Mouse (Mus musculus) midbrain, embryonic 10.5 days (tissue): ENCODE measurements around the gene Gpr35. TPM values are rescaled to one million over a fixed set of nuclear protein-coding genes. Genes with fewer than 3 reads are reported as not detected.

ENCODE experiments used
- DNase-seq: peaks from one replicate; pipeline ENCODE4 v3.0.0-alpha.2; 2017; ENCODE audit warnings: low spot score
- H3K27ac ChIP-seq: fragments of 300-500 bp; sonication (generic); replicated peaks from 2 replicates; pipeline ENCODE4 v1.5.1; 2016; ENCODE audit warnings: mild to moderate bottlenecking
- H3K27me3 ChIP-seq: fragments of 300-500 bp; sonication (generic); 2 replicates; pipeline ENCODE4 v1.6.1; 2016; ENCODE audit warnings: low read depth, mild to moderate bottlenecking; ENCODE audit not compliant: poor library complexity, severe bottlenecking
- H3K36me3 ChIP-seq: fragments of 300-500 bp; sonication (generic); 2 replicates; pipeline ENCODE4 v1.6.1; 2016; ENCODE audit warnings: mild to moderate bottlenecking, moderate library complexity
- H3K4me1 ChIP-seq: fragments of 300-500 bp; sonication (generic); 2 replicates; pipeline ENCODE4 v1.6.1; 2016
- H3K4me3 ChIP-seq: fragments of 300-500 bp; sonication (generic); 2 replicates; pipeline ENCODE4 v1.5.1; 2016; ENCODE audit warnings: mild to moderate bottlenecking, moderate library complexity
- H3K9me3 ChIP-seq: fragments of 300-500 bp; sonication (generic); replicated peaks from 2 replicates; pipeline ENCODE4 v1.6.1; 2016; ENCODE audit warnings: mild to moderate bottlenecking
- WGBS: fragments of 180-500 bp; shearing (Covaris S2); methylation state at CpG from one replicate; pipeline ENCODE4 v1.1.7; 2016; 5-methylcytosine and 5-hydroxymethylcytosine counted together
- polyA plus RNA-seq: library from polyadenylated mRNA; unstranded; fragments of >200 nt; fragmentation: Nextera tagmentation; extraction: Ambion mirVana; gene quantifications from 2 replicates; pipeline ENCODE4 v1.2.1, GENCODE M21; 2016

Gpr35 gene
- polyA plus RNA-seq, 1 experiment from 2014 or later: 0.36 TPM

- no peaks in the 10 kb centered on the region for H3K9me3 ChIP-seq
- no peak for DNase-seq
- no peaks in the 10 kb centered on the region for H3K36me3 ChIP-seq
- no peaks in the 10 kb centered on the region for H3K27me3 ChIP-seq
- 85% methylated on average over 4 of the region's 4 CpGs for WGBS
- no peak overlapping the region for H3K4me3 ChIP-seq
- H3K4me1 ChIP-seq: no peaks in the 10 kb centered on the region
- no peak overlapping the region for H3K27ac ChIP-seq
Observed at GRCm38 (mm10) chr1:93009196-93009595, 58.5 kb downstream of the Gpr35 start.

GRCm38 (mm10) chr1:93010731-93011130, 60.1 kb downstream of the Gpr35 start:
- Histone ChIP-seq H3K4me1 (no peaks in the 10 kb centered on the region), H3K27me3 (no peaks in the 10 kb centered on the region)
- 39% methylated on average over 3 of the region's 3 CpGs for WGBS

GRCm38 (mm10) chr1:93012103-93012585, 61.5 kb downstream of the Gpr35 start:
- DNase-seq: no peak
- no peaks in the 10 kb centered on the region for H3K9me3 ChIP-seq
- 82% methylated on average over 7 of the region's 7 CpGs for WGBS
- no peaks in the 10 kb centered on the region for H3K27me3 ChIP-seq
- no peak overlapping the region for H3K4me3 ChIP-seq
- no peaks in the 10 kb centered on the region for H3K36me3 ChIP-seq
- no peak overlapping the region for H3K27ac ChIP-seq
- H3K4me1 ChIP-seq: no peaks in the 10 kb centered on the region

More at GRCm38 (mm10) chr1:93010731-93011130, 60.1 kb downstream of the Gpr35 start:
- Histone ChIP-seq H3K36me3 (no peaks in the 10 kb centered on the region), H3K9me3 (no peaks in the 10 kb centered on the region), H3K27ac (no peak overlapping the region), H3K4me3 (no peak overlapping the region)
- DNase-seq: peak; percentile 45

- H3K4me3 ChIP-seq: no peak overlapping the region
- peaks cover 12% of the 10 kb centered on the region for H3K36me3 ChIP-seq
- no peak overlapping the region for H3K27ac ChIP-seq
- no peaks in the 10 kb centered on the region for H3K4me1 ChIP-seq
- no peaks in the 10 kb centered on the region for H3K9me3 ChIP-seq
- DNase-seq: no peak
- no peaks in the 10 kb centered on the region for H3K27me3 ChIP-seq
- WGBS: 82% methylated on average over 4 of the region's 4 CpGs
Observed at GRCm38 (mm10) chr1:93013367-93013766, 62.7 kb downstream of the Gpr35 start.

GRCm38 (mm10) chr1:93014460-93014859, 63.8 kb downstream of the Gpr35 start:
- peak; percentile 73 for DNase-seq
- Histone ChIP-seq H3K36me3 (peaks cover 22% of the 10 kb centered on the region), H3K4me3 (no peak overlapping the region), H3K4me1 (no peaks in the 10 kb centered on the region), H3K27me3 (no peaks in the 10 kb centered on the region), H3K27ac (no peak overlapping the region), H3K9me3 (no peaks in the 10 kb centered on the region)

GRCm38 (mm10) chr1:93015136-93015535, 64.5 kb downstream of the Gpr35 start:
- Histone ChIP-seq H3K27me3 (no peaks in the 10 kb centered on the region), H3K4me3 (no peak overlapping the region), H3K36me3 (peaks cover 29% of the 10 kb centered on the region), H3K27ac (no peak overlapping the region), H3K9me3 (no peaks in the 10 kb centered on the region), H3K4me1 (no peaks in the 10 kb centered on the region)
- WGBS: 62% methylated on average over 2 of the region's 2 CpGs
- no peak for DNase-seq

GRCm38 (mm10) chr1:93018716-93019115, 68.1 kb downstream of the Gpr35 start:
- H3K4me3 ChIP-seq: no peak overlapping the region
- peaks cover 64% of the 10 kb centered on the region for H3K36me3 ChIP-seq
- no peaks in the 10 kb centered on the region for H3K9me3 ChIP-seq
- DNase-seq: no peak
- no peaks in the 10 kb centered on the region for H3K27me3 ChIP-seq
- 88% methylated on average over 10 of the region's 10 CpGs for WGBS
- no peaks in the 10 kb centered on the region for H3K4me1 ChIP-seq
- H3K27ac ChIP-seq: no peak overlapping the region

GRCm38 (mm10) chr1:93020602-93021001, 69.9 kb downstream of the Gpr35 start:
- H3K4me1 ChIP-seq: no peaks in the 10 kb centered on the region
- no peaks in the 10 kb centered on the region for H3K27me3 ChIP-seq
- WGBS: 91% methylated on average over 4 of the region's 4 CpGs
- H3K4me3 ChIP-seq: no peak overlapping the region
- H3K9me3 ChIP-seq: no peaks in the 10 kb centered on the region
- H3K27ac ChIP-seq: peak overlapping the region; percentile 23; the same call in 1 of the 2 replicates
- H3K36me3 ChIP-seq: peaks cover 83% of the 10 kb centered on the region
- no peak for DNase-seq

- DNase-seq: no peak
- no peak overlapping the region for H3K27ac ChIP-seq
- H3K9me3 ChIP-seq: no peaks in the 10 kb centered on the region
- H3K36me3 ChIP-seq: peaks cover 67% of the 10 kb centered on the region
- H3K4me1 ChIP-seq: no peaks in the 10 kb centered on the region
- no peak overlapping the region for H3K4me3 ChIP-seq
- WGBS: 88% methylated on average over 8 of the region's 8 CpGs
- H3K27me3 ChIP-seq: no peaks in the 10 kb centered on the region
Observed at GRCm38 (mm10) chr1:93026600-93026999, 75.9 kb downstream of the Gpr35 start.

GRCm38 (mm10) chr1:93029387-93029786, 78.7 kb downstream of the Gpr35 start:
- Histone ChIP-seq H3K4me3 (no peak overlapping the region), H3K36me3 (peaks cover 47% of the 10 kb centered on the region), H3K9me3 (no peaks in the 10 kb centered on the region), H3K27ac (no peak overlapping the region), H3K27me3 (no peaks in the 10 kb centered on the region), H3K4me1 (no peaks in the 10 kb centered on the region)
- WGBS: 94% methylated on average over 10 of the region's 10 CpGs
- no peak for DNase-seq

- no peaks in the 10 kb centered on the region for H3K9me3 ChIP-seq
- H3K27ac ChIP-seq: no peak overlapping the region
- H3K27me3 ChIP-seq: no peaks in the 10 kb centered on the region
- no peak for DNase-seq
- no peak overlapping the region for H3K4me3 ChIP-seq
- H3K4me1 ChIP-seq: no peaks in the 10 kb centered on the region
- peaks cover 44% of the 10 kb centered on the region for H3K36me3 ChIP-seq
- WGBS: 84% methylated on average over 2 of the region's 2 CpGs
Observed at GRCm38 (mm10) chr1:93030060-93030459, 79.4 kb downstream of the Gpr35 start.

- H3K27ac ChIP-seq: no peak overlapping the region
- no peaks in the 10 kb centered on the region for H3K9me3 ChIP-seq
- peaks cover 48% of the 10 kb centered on the region; the same call in 1 of the 2 replicates for H3K36me3 ChIP-seq
- 91% methylated on average over 3 of the region's 3 CpGs for WGBS
- H3K4me1 ChIP-seq: no peaks in the 10 kb centered on the region
- DNase-seq: no peak
- no peak overlapping the region for H3K4me3 ChIP-seq
- no peaks in the 10 kb centered on the region for H3K27me3 ChIP-seq
Observed at GRCm38 (mm10) chr1:93031199-93031598, 80.5 kb downstream of the Gpr35 start.

GRCm38 (mm10) chr1:93033989-93034388, 83.3 kb downstream of the Gpr35 start:
- Histone ChIP-seq H3K27me3 (no peaks in the 10 kb centered on the region), H3K4me3 (no peak overlapping the region), H3K27ac (peak overlapping the region; percentile 61), H3K9me3 (peaks cover 10% of the 10 kb centered on the region; the same call in 1 of the 2 replicates), H3K36me3 (peaks cover 64% of the 10 kb centered on the region), H3K4me1 (no peaks in the 10 kb centered on the region)
- WGBS: 56% methylated on average over 8 of the region's 8 CpGs
- DNase-seq: peak; percentile 26

GRCm38 (mm10) chr1:93035981-93036380, 85.3 kb downstream of the Gpr35 start:
- H3K4me1 ChIP-seq: no peaks in the 10 kb centered on the region
- H3K27ac ChIP-seq: no peak overlapping the region
- H3K36me3 ChIP-seq: peaks cover 70% of the 10 kb centered on the region
- 76% methylated on average over 4 of the region's 4 CpGs for WGBS
- H3K9me3 ChIP-seq: peaks cover 10% of the 10 kb centered on the region; the same call in 1 of the 2 replicates
- H3K4me3 ChIP-seq: no peak overlapping the region
- no peaks in the 10 kb centered on the region for H3K27me3 ChIP-seq
- no peak for DNase-seq
